8 mouse cellular contexts compared by ENCODE assay signal in genomic region chr11:70220323-70220722, GRCm38 (mm10). TPM values are rescaled to one million over a fixed set of nuclear protein-coding genes. Genes with fewer than 3 reads are reported as not detected.
DNase-seq lines count a peak whose midpoint lies in the region; ATAC-seq and TF ChIP-seq lines count a peak whose summit lies in the region.

No protein-coding gene starts in this region.

- intact Hi-C loops in gastrocnemius, postnatal 14 days (cut with DNase I; ENCODE audit: low total_unique reads): no loop called here

- H3K4me1 ChIP-seq in kidney, adult 2 months (ENCODE audit: control insufficient read depth, insufficient read depth, low read length): peaks cover 32% of the 10 kb centered on the region
- peaks cover 4% of the 10 kb centered on the region; the same call in 1 of the 2 replicates for H3K4me1 ChIP-seq in bone marrow, adult 2 months (ENCODE audit: control insufficient read depth, insufficient read depth, low read length)
- H3K4me1 ChIP-seq in forebrain, embryonic 12.5 days: peaks cover 34% of the 10 kb centered on the region
- peaks cover 18 to 26% of the 10 kb centered on the region in 2 experiments for H3K4me1 ChIP-seq in liver, embryonic 14.5 days (replicated peaks; ENCODE audit: control insufficient read depth in 2 of 2, insufficient read depth in 2 of 2, low read length in 1 of 2)

- TF ChIP-seq EP300 in liver, embryonic 14.5 days (IDR thresholded peaks at IDR 0.05; ENCODE audit: low read depth): no peak

- no peaks in the 10 kb centered on the region; the same call in 1 of the 2 replicates for H3K36me3 ChIP-seq in kidney, adult 2 months (ENCODE audit: control insufficient read depth, insufficient read depth, low read length)
- peaks cover 15% of the 10 kb centered on the region for H3K36me3 ChIP-seq in forebrain, embryonic 12.5 days (replicated peaks)
- H3K36me3 ChIP-seq in liver, embryonic 14.5 days (replicated peaks; ENCODE audit: control insufficient read depth, insufficient read depth, low read depth): no peaks in the 10 kb centered on the region

- peak overlapping the region; percentile 91 for H3K4me2 ChIP-seq in forebrain, embryonic 12.5 days
- peak overlapping the region; percentile 98 for H3K4me2 ChIP-seq in liver, embryonic 14.5 days (ENCODE audit: low read depth)

- no peak for TF ChIP-seq POLR2A in kidney, adult 2 months (IDR thresholded peaks at IDR 0.05; ENCODE audit: low read depth, low read length)
- TF ChIP-seq POLR2A in bone marrow, adult 2 months (IDR thresholded peaks at IDR 0.05; ENCODE audit: borderline replicate concordance, control insufficient read depth, low read depth, low read length): no peak

- H3K9me3 ChIP-seq in forebrain, embryonic 12.5 days: no peaks in the 10 kb centered on the region
- H3K9me3 ChIP-seq in liver, embryonic 14.5 days (ENCODE audit: control insufficient read depth, low read length): no peaks in the 10 kb centered on the region

- no peak for ATAC-seq in forebrain, embryonic 12.5 days (ENCODE audit: low FRiP score)
- no peak for ATAC-seq in liver, embryonic 14.5 days (ENCODE audit: insufficient read depth)

- no peak for TF ChIP-seq CTCF in kidney, adult 2 months (conservative IDR thresholded peaks at IDR 0.05; ENCODE audit: insufficient read depth, insufficient read length, low read depth, low read length)
- no peak for TF ChIP-seq CTCF in bone marrow, adult 2 months (IDR thresholded peaks at IDR 0.05; ENCODE audit: control insufficient read depth, insufficient read depth, low read length)
- no peak; the same call in 1 of the 2 replicates for TF ChIP-seq CTCF in liver, embryonic 14.5 days (IDR thresholded peaks at IDR 0.05; ENCODE audit: low read depth)

- 5% methylated on average over 24 of the region's 24 CpGs for WGBS in kidney, adult 2 months
- WGBS in bone marrow, adult 2 months: 2% methylated on average over 24 of the region's 24 CpGs
- 1% methylated on average over 24 of the region's 24 CpGs for WGBS in forebrain, embryonic 12.5 days
- WGBS in liver, embryonic 14.5 days (ENCODE audit: insufficient replicate concordance): 2% methylated on average over 24 of the region's 24 CpGs

- H3K4me3 ChIP-seq in kidney, adult 2 months (ENCODE audit: insufficient read depth, low read depth, low read length): peak overlapping the region; percentile 63
- H3K4me3 ChIP-seq in bone marrow, adult 2 months (replicated peaks; ENCODE audit: control insufficient read depth, low read depth, low read length): peak overlapping the region; percentile 72
- peak overlapping the region; percentile 57 for H3K4me3 ChIP-seq in forebrain, embryonic 12.5 days (replicated peaks)
- H3K4me3 ChIP-seq in liver, embryonic 14.5 days (ENCODE audit: insufficient read depth in 1 of 2, low read depth in 2 of 2, low read length in 2 of 2): peak overlapping the region; percentile 79 to 81

- no peaks in the 10 kb centered on the region for H3K27me3 ChIP-seq in kidney, adult 2 months (replicated peaks; ENCODE audit: control insufficient read depth, insufficient read depth, low read length)
- peaks cover 52% of the 10 kb centered on the region for H3K27me3 ChIP-seq in forebrain, embryonic 12.5 days
- peaks cover 12% of the 10 kb centered on the region for H3K27me3 ChIP-seq in liver, embryonic 14.5 days (ENCODE audit: control insufficient read depth, insufficient read depth, low read length)

- peak overlapping the region; percentile 77 for H3K27ac ChIP-seq in kidney, adult 2 months (ENCODE audit: insufficient read depth, low read depth, low read length)
- H3K27ac ChIP-seq in bone marrow, adult 2 months (ENCODE audit: control insufficient read depth, insufficient read depth, low read depth, low read length, poor library complexity): peak overlapping the region; percentile 84
- peak overlapping the region; percentile 91 for H3K27ac ChIP-seq in forebrain, embryonic 12.5 days
- H3K27ac ChIP-seq in liver, embryonic 14.5 days: peak overlapping the region; percentile 99

- H3K9ac ChIP-seq in forebrain, embryonic 12.5 days: peak overlapping the region; percentile 77
- H3K9ac ChIP-seq in liver, embryonic 14.5 days (replicated peaks): peak overlapping the region; percentile 96

- peak; percentile 48 for DNase-seq in kidney, adult 2 months
- DNase-seq in kidney, postnatal 4 days: no peak
- DNase-seq in liver, embryonic 14.5 days (ENCODE audit: low read depth in 3 of 3, low spot score in 3 of 3): no peak
- no peak for DNase-seq in right cerebral cortex, adult 18-20 months
- no peak for DNase-seq in thymus, postnatal 14 days
- DNase-seq in gastrocnemius, postnatal 14 days: no peak

RNA-seq across cellular contexts. Expression of gene Slc16a13, which starts 0.5 kb away (rescaled TPM):
- 44.0 and 48.8 TPM in 2 replicates for polyA plus RNA-seq in kidney, adult 2 months (2012; rRNA removed)
- polyA plus RNA-seq in bone marrow, adult 2 months (2011; ENCODE audit: insufficient read depth, insufficient read length, low replicate concordance, missing spikeins): 0.60 and 1.7 TPM in 2 replicates
- 14.3 and 14.4 TPM in 2 replicates for polyA plus RNA-seq in forebrain, embryonic 12.5 days (2016; fragmentation: Nextera tagmentation; extraction: Ambion mirVana)
- 2.9 and 3.2 TPM in 2 replicates for polyA plus RNA-seq in liver, embryonic 14.5 days (2012; rRNA removed)
- 3.8 and 4.4 TPM in 2 replicates for polyA plus RNA-seq in liver, embryonic 14.5 days (2014; fragmentation: Nextera tagmentation; extraction: Ambion mirVana)
- 1 to 10 TPM in 1 of 2 experiments, under 1 TPM in 1; 0.53 to 1.5 TPM for total RNA-seq in gastrocnemius, postnatal 14 days (2021)

RNA-seq across cellular contexts. Expression of gene Slc16a11, which starts 7.8 kb away (rescaled TPM):
- 36.4 and 56.5 TPM in 2 replicates for polyA plus RNA-seq in kidney, adult 2 months (2012; rRNA removed)
- polyA plus RNA-seq in bone marrow, adult 2 months (2011; ENCODE audit: insufficient read depth, insufficient read length, low replicate concordance, missing spikeins): 1.9 and 2.4 TPM in 2 replicates
- polyA plus RNA-seq in forebrain, embryonic 12.5 days (2016; fragmentation: Nextera tagmentation; extraction: Ambion mirVana): 1.5 and 2.5 TPM in 2 replicates
- 0.52 and 0.79 TPM in 2 replicates for polyA plus RNA-seq in liver, embryonic 14.5 days (2012; rRNA removed)
- polyA plus RNA-seq in liver, embryonic 14.5 days (2014; fragmentation: Nextera tagmentation; extraction: Ambion mirVana): 0.47 TPM in 2 replicates
- under 1 TPM in 1 of 2 experiments, not detected in 1; 0.22 TPM for total RNA-seq in gastrocnemius, postnatal 14 days (2021)

RNA-seq across cellular contexts. Expression of gene Bcl6b, which starts 9.3 kb away (rescaled TPM):
- 7.9 and 8.8 TPM in 2 replicates for polyA plus RNA-seq in kidney, adult 2 months (2012; rRNA removed)
- polyA plus RNA-seq in bone marrow, adult 2 months (2011; ENCODE audit: insufficient read depth, insufficient read length, low replicate concordance, missing spikeins): 1.4 and 2.2 TPM in 2 replicates
- polyA plus RNA-seq in forebrain, embryonic 12.5 days (2016; fragmentation: Nextera tagmentation; extraction: Ambion mirVana): 5.7 and 5.9 TPM in 2 replicates
- 1.0 TPM in 2 replicates for polyA plus RNA-seq in liver, embryonic 14.5 days (2012; rRNA removed)
- 1.0 and 2.5 TPM in 2 replicates for polyA plus RNA-seq in liver, embryonic 14.5 days (2014; fragmentation: Nextera tagmentation; extraction: Ambion mirVana)
- total RNA-seq in gastrocnemius, postnatal 14 days (2021): 10 to 100 TPM; 12.4 to 13.7 TPM

RNA-seq across cellular contexts. Expression of gene 0610010K14Rik, which starts 17.4 kb away (rescaled TPM):
- 73.6 and 78.9 TPM in 2 replicates for polyA plus RNA-seq in kidney, adult 2 months (2012; rRNA removed)
- polyA plus RNA-seq in bone marrow, adult 2 months (2011; ENCODE audit: insufficient read depth, insufficient read length, low replicate concordance, missing spikeins): 67.2 and 107 TPM in 2 replicates
- 203 and 215 TPM in 2 replicates for polyA plus RNA-seq in forebrain, embryonic 12.5 days (2016; fragmentation: Nextera tagmentation; extraction: Ambion mirVana)
- polyA plus RNA-seq in liver, embryonic 14.5 days (2012; rRNA removed): 53.3 and 56.1 TPM in 2 replicates
- 78.4 and 79.8 TPM in 2 replicates for polyA plus RNA-seq in liver, embryonic 14.5 days (2014; fragmentation: Nextera tagmentation; extraction: Ambion mirVana)
- total RNA-seq in gastrocnemius, postnatal 14 days (2021): 10 to 100 TPM; 29.7 to 37.4 TPM

RNA-seq across cellular contexts. Expression of gene Gm21988, which starts 19.3 kb away (rescaled TPM):
- polyA plus RNA-seq in kidney, adult 2 months (2012; rRNA removed): 13.9 and 15.8 TPM in 2 replicates
- polyA plus RNA-seq in bone marrow, adult 2 months (2011; ENCODE audit: insufficient read depth, insufficient read length, low replicate concordance, missing spikeins): 4.8 TPM in 1 of 2 replicates, not detected in the other
- 9.4 and 11.2 TPM in 2 replicates for polyA plus RNA-seq in forebrain, embryonic 12.5 days (2016; fragmentation: Nextera tagmentation; extraction: Ambion mirVana)
- 4.5 and 4.8 TPM in 2 replicates for polyA plus RNA-seq in liver, embryonic 14.5 days (2012; rRNA removed)
- polyA plus RNA-seq in liver, embryonic 14.5 days (2014; fragmentation: Nextera tagmentation; extraction: Ambion mirVana): 4.2 and 4.4 TPM in 2 replicates
- 1 to 10 TPM; 2.6 to 2.7 TPM for total RNA-seq in gastrocnemius, postnatal 14 days (2021)

Comparison
In these comparisons a context has a peak if more than half of its experiments do, and no peak if none do; other contexts are left out.
1. RNA of gene Slc16a11, which starts 7.8 kb away (polyA plus RNA-seq): 36.4 to 56.5 TPM in kidney, adult 2 months; 1.5 to 2.5 TPM in forebrain, embryonic 12.5 days, 1.9 to 2.4 TPM in bone marrow, adult 2 months and 0.47 to 0.79 TPM in liver, embryonic 14.5 days; every median in the first group is over 10 times any median in the second.
2. Peak in every context shown above with its lines, with median percentiles within 50 percentile points of each other: H3K27ac ChIP-seq and H3K4me3 ChIP-seq.